Mouse (Mus musculus) heart, embryonic 11.5 days (tissue): ENCODE data around the gene Tcea3. TPM values are rescaled to one million over a fixed set of nuclear protein-coding genes. Genes with fewer than 3 reads are reported as not detected.
A peak's percentile ranks its signal among the peaks of the same experiment; 100 is the strongest.

ENCODE experiments used
- ATAC-seq: fragments of 200-750 bp; cut with Nextera tagmentation; replicated peaks from 2 replicates; pipeline ENCODE4 v1.8.0; 2017; ENCODE audit warnings: moderate library complexity; ENCODE audit not compliant: insufficient number of reproducible peaks, low FRiP score, low TSS enrichment
- H3K27ac ChIP-seq: fragments of 300-500 bp; sonication (generic); 2 replicates; pipeline ENCODE4 v1.5.1; 2014; ENCODE audit warnings: mild to moderate bottlenecking, low read depth, low read length
- H3K27me3 ChIP-seq: fragments of 300-500 bp; sonication (generic); 2 replicates; pipeline ENCODE4 v1.6.1; 2014; ENCODE audit warnings: mild to moderate bottlenecking, low read length, mixed read lengths; ENCODE audit not compliant: control insufficient read depth, insufficient read depth
- H3K36me3 ChIP-seq: fragments of 300-500 bp; sonication (generic); 2 replicates; pipeline ENCODE4 v1.6.1; 2014; ENCODE audit warnings: mild to moderate bottlenecking, low read length, moderate library complexity, mixed read lengths; ENCODE audit not compliant: control insufficient read depth, insufficient read depth
- H3K4me1 ChIP-seq: fragments of 300-500 bp; sonication (generic); 2 replicates; pipeline ENCODE4 v1.6.1; 2014; ENCODE audit warnings: low read length; ENCODE audit not compliant: control insufficient read depth, insufficient read depth
- H3K4me2 ChIP-seq: fragments of 300-500 bp; sonication (generic); 2 replicates; pipeline ENCODE4 v1.6.1; 2014; ENCODE audit warnings: mild to moderate bottlenecking, moderate library complexity
- H3K4me3 ChIP-seq: fragments of 300-500 bp; sonication (generic); 2 replicates; pipeline ENCODE4 v1.5.1; 2014; ENCODE audit warnings: low read depth, low read length
- H3K9ac ChIP-seq: fragments of 300-500 bp; sonication (generic); 2 replicates; pipeline ENCODE4 v1.6.1; 2014; ENCODE audit warnings: mild to moderate bottlenecking, low read depth, low read length, moderate library complexity
- H3K9me3 ChIP-seq: fragments of 300-500 bp; sonication (generic); replicated peaks from 2 replicates; pipeline ENCODE4 v1.6.1; 2016; ENCODE audit warnings: low read length; ENCODE audit not compliant: control insufficient read depth
- WGBS: fragments of 180-500 bp; shearing (Covaris S2); extraction: QIAGEN DNeasy Blood & Tissue Kit; methylation state at CpG from one replicate; pipeline ENCODE4 v1.1.7; 2014; ENCODE audit not compliant: insufficient replicate concordance; 5-methylcytosine and 5-hydroxymethylcytosine counted together
- polyA plus RNA-seq: library from polyadenylated mRNA; unstranded; fragments of >200 nt; fragmentation: Nextera tagmentation; extraction: Ambion mirVana; gene quantifications from 2 replicates; pipeline ENCODE4 v1.2.1, GENCODE M21; 2014

Gene Tcea3
- polyA plus RNA-seq: 56.4 and 56.7 TPM in 2 replicates

DNA sequence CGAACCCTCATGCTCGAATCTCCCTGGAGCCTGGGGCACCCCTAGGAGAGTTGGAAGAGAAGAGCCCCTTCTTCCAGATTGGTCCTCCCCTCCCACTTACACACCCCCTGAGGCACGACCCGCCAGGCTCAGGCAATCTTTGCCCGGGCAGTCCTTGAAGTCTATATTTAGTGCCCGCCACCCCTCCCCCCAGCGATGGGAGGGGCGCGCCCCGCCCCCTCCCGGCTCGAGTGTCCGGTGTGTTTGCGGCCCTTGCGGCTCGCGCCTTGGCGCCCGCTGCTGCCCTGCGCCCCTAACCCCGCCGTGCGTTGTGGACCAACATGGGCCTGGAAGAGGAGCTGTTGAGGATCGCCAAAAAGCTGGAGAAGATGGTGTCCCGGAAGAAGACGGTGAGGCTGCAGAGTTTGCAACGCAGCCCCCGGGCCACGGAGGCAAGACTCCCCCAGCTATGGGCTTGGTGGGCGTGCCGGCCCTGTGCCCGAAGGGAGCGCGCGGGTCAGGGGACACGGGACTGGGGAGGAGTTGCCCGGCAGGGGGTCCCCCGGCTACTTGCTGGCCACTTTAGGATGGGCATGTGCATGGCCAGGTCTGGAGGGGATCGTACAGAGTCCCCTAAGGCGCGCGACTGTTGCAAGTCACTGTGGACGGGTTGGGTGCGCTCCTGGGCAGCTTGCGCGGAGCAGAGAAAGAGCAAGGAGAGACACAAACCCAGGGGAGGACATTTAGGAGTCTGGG is at the start of gene Tcea3:
Tcea3 (plus strand) TSS at position 1 of the 735 bp plus-strand sequence.
- H3K27ac ChIP-seq: peak within 1 kb of the TSS; percentile 74

DNA sequence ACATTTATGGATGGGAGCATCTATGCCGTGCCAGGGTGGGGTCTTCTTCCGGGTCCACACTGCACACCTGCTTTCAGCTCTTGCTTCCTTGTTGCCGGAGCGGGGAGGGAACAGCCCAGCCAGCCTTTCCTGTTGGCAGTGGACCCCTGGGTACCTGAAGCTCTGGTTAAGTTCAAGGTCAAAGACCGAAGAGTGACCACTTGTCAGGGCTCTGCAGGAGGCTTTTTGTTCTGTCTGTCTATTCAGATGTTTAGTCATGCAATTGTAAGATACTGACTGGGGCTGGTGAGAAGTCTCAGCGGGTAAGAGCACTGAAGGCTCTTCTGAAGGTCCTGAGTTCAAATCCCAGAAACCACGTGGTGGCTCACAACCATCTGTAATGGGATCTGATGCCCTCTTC is 48.7 kb upstream of the Tcea3 start:
- peaks cover 16% of the 10 kb centered on the region for H3K4me1 ChIP-seq
- peaks cover 3% of the 10 kb centered on the region; the same call in 1 of the 2 replicates for H3K27me3 ChIP-seq
- no peaks in the 10 kb centered on the region for H3K36me3 ChIP-seq
- H3K9me3 ChIP-seq: no peaks in the 10 kb centered on the region
- no peak overlapping the region for H3K4me2 ChIP-seq
- WGBS: 75% methylated on average over 7 of the region's 7 CpGs
- H3K9ac ChIP-seq: no peak overlapping the region
- H3K4me3 ChIP-seq: no peak overlapping the region
- no peak for ATAC-seq
- H3K27ac ChIP-seq: no peak overlapping the region

More for the DNA sequence above, at the start of gene Tcea3:
- Histone ChIP-seq H3K27me3 (peaks cover 37% of the 10 kb centered on the region), H3K36me3 (no peaks in the 10 kb centered on the region), H3K9ac (peak within 1 kb of the TSS; percentile 69), H3K4me3 (peak within 1 kb of the TSS; percentile 46), H3K9me3 (no peaks in the 10 kb centered on the region), H3K4me1 (peaks cover 13% of the 10 kb centered on the region; the same call in 1 of the 2 replicates), H3K4me2 (peak within 1 kb of the TSS; percentile 66)
- WGBS: under 1% methylated on average over 46 of the region's 46 CpGs
- ATAC-seq: peak; percentile 43; the same call in 1 of the 2 replicates

DNA sequence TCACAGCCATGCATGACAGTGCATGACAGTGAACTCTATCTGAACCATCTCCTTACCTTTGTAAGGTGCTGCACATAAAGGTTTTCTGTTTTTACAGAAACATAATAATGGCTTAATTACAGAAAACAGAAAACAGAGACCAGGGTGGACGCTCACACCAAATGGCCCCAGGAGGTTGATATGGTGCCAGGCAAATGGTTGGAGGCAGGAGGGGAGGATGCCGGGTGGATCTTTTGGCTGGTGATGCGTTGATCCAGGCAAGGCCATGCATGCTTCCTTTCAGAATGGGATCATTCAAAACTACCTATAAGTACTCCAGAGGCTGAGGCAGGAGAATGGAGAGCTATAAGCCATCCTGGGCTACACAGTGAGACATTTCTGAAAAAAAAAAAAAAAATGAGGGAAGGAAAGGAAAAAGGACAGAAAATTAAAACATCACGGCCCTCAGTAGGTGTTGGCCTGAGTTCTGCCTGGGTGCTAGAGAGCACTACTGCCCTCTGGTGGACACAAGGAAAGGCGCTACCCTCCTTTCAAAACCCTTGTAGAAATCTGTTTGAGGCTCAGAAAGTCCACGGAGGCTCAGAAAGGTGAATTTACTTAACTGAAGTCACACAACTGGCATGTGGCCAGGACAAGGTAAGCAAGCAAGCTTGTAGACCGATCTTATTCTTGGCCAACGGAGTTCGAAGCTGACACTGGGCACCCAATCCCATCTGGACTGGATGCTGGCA is 47.8 kb upstream of the Tcea3 start:
- peaks cover 10% of the 10 kb centered on the region for H3K4me1 ChIP-seq

DNA sequence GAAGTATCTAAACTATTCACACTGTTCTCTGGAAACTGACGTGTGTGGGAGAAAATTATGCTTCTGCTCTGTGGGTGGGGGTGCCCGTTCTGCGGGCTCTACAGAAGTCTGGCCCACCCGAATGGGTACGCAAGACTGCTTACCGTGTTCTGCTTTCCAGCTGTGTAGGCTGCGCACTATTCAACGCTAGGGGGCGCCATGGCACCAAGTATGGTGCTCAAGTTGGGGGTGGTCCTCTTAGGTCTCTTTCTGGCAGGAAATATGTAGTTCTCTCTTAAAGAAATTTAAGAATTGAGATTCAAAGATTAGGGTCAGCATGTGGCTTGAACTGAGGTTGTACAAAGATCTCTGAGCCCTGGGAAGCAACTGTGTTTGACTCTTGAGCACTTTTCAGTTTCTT is 45.0 kb upstream of the Tcea3 start:
- Histone ChIP-seq H3K4me2 (no peak overlapping the region), H3K27ac (no peak overlapping the region), H3K27me3 (peaks cover 7% of the 10 kb centered on the region; the same call in 1 of the 2 replicates), H3K4me1 (peaks cover 6% of the 10 kb centered on the region; the same call in 1 of the 2 replicates), H3K4me3 (no peak overlapping the region), H3K36me3 (no peaks in the 10 kb centered on the region), H3K9ac (no peak overlapping the region), H3K9me3 (no peaks in the 10 kb centered on the region)
- 8% methylated on average over 9 of the region's 9 CpGs for WGBS
- ATAC-seq: no peak

More for the DNA sequence above, 47.8 kb upstream of the Tcea3 start:
- H3K4me3 ChIP-seq: no peak overlapping the region
- no peaks in the 10 kb centered on the region for H3K9me3 ChIP-seq
- 28% methylated on average over 9 of the region's 9 CpGs for WGBS
- H3K4me2 ChIP-seq: no peak overlapping the region
- H3K27me3 ChIP-seq: peaks cover 7% of the 10 kb centered on the region; the same call in 1 of the 2 replicates
- no peaks in the 10 kb centered on the region for H3K36me3 ChIP-seq
- ATAC-seq: no peak
- no peak overlapping the region for H3K9ac ChIP-seq
- H3K27ac ChIP-seq: no peak overlapping the region

DNA sequence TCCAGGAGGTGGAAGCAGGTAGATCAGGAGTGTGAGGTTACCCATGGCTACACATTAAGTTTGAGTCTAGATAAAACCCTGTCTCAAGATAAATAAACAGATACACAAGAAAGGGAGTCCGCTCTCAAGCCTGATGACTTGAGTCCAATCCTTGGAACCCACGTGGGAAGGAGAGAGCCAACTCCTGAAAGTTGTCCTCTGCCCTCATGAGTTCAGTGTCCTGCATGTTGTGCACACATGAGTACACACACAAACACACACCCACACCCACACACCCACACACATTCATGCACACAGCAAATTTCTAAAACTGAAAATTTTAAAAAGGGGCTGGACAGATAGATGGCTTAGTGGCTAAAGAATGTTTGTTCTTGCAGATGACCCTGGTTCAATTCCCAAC is 42.8 kb upstream of the Tcea3 start:
- ATAC-seq: no peak
- no peak overlapping the region for H3K9ac ChIP-seq
- H3K4me2 ChIP-seq: no peak overlapping the region
- H3K36me3 ChIP-seq: no peaks in the 10 kb centered on the region
- 77% methylated on average over 2 of the region's 2 CpGs for WGBS
- no peak overlapping the region for H3K4me3 ChIP-seq
- H3K9me3 ChIP-seq: no peaks in the 10 kb centered on the region
- H3K4me1 ChIP-seq: peaks cover 9% of the 10 kb centered on the region; the same call in 1 of the 2 replicates
- H3K27ac ChIP-seq: no peak overlapping the region
- peaks cover 7% of the 10 kb centered on the region; the same call in 1 of the 2 replicates for H3K27me3 ChIP-seq

DNA sequence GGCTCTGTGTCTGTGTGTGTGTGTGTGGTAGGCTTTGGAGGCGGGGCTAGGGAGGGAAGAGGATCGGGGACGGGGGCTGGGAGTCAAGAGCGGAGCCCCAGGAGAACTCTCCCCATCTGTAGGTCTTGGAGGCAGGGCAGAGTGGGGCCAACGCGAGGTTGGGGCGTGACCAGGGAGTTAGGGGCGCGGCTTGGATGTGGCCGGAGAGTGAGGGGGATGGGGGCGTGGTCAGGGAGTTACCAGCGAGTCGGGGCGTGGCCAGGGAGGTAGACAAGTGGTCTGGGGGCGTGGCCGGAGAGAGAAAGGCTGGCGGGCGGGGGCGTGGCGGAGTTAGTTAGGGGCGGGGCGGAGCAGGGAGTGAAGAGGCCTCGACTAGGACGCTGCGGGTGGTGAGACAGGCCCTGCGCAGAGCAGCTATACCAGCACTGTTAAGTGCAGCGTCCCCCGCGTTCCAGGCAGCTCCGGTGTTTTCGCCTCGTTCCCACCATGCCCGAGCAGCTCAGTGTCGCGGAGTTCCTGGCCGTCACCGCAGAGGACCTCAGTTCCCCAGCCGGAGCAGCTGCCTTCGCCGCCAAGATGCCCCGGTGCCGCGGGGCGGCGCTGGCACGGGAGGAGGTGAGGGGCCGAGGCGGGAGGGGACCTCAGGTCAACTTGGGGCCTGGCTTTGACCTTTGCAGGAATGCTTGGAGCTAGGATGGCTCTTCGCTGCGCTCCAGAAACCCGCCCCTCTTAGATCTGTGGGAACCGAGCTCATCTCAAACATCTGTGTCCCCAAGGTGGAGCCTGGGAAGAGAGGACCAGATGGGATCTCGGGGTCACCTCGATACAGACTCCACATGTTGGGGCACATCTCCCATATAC is 41.3 kb upstream of the Tcea3 start, which contains the start of gene Asap3:
Asap3 (plus strand) TSS at position 333 of the 861 bp plus-strand sequence.
- WGBS: under 1% methylated on average over 53 of the region's 54 CpGs
- Histone ChIP-seq H3K27ac (peak within 1 kb of the TSS; percentile 36; the same call in 1 of the 2 replicates), H3K36me3 (no peaks in the 10 kb centered on the region), H3K4me3 (peak within 1 kb of the TSS; percentile 62), H3K9ac (peak within 1 kb of the TSS; percentile 77), H3K4me2 (peak within 1 kb of the TSS; percentile 99), H3K27me3 (peaks cover 4% of the 10 kb centered on the region; the same call in 1 of the 2 replicates), H3K4me1 (peaks cover 9% of the 10 kb centered on the region; the same call in 1 of the 2 replicates), H3K9me3 (no peaks in the 10 kb centered on the region)
- ATAC-seq: peak; percentile 92

DNA sequence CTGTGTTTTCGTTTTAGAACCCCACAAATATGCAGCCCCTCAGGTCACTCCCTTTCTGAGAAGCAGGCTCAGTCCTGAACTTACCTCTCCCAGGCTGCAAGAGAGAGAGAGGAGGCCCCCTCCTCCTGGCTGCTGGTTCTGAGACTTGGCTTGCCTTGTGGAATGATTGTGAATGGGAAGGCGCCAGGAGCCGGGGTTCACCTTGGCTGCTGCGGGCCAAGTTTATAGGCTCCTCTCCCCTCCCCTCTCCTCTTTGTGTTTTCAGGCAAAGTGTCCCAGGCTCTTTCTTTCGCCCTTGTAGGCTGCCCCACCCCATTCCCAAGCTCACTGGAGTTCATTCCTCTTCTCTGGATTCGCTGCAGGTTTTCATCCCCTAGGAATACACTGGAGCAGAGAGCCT is 40.6 kb upstream of the Tcea3 start:
- Histone ChIP-seq H3K9me3 (no peaks in the 10 kb centered on the region), H3K4me1 (peaks cover 9% of the 10 kb centered on the region; the same call in 1 of the 2 replicates), H3K9ac (peak overlapping the region; percentile 77), H3K4me3 (peak overlapping the region; percentile 62), H3K27ac (no peak overlapping the region), H3K27me3 (peaks cover 4% of the 10 kb centered on the region; the same call in 1 of the 2 replicates), H3K36me3 (no peaks in the 10 kb centered on the region), H3K4me2 (peak overlapping the region; percentile 99)
- ATAC-seq: no peak
- 8% methylated on average over 6 of the region's 6 CpGs for WGBS

DNA sequence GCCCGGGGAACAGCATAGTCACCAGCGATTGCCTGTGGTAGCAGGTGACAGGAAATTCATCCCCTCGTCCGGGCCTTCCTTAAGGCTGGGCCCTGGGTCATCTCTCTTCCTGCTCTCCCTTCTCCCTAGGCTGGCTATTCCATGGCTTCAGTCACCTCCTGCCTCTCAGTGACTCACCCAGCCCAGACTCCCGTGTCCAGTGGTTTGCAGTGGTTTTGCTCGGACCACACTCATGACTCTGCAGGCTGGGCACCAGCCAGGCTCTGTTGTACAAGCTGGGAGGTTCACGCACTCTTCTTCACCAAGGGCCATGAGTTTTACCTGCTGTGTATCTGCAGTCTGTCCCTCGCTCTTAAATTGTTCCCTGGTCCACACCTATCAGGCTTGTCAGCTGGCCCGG is 36.6 kb upstream of the Tcea3 start:
- Histone ChIP-seq H3K4me3 (no peak overlapping the region), H3K27ac (no peak overlapping the region), H3K4me1 (peaks cover 9% of the 10 kb centered on the region; the same call in 1 of the 2 replicates), H3K9ac (no peak overlapping the region), H3K4me2 (no peak overlapping the region), H3K27me3 (no peaks in the 10 kb centered on the region), H3K9me3 (no peaks in the 10 kb centered on the region), H3K36me3 (no peaks in the 10 kb centered on the region)
- no peak for ATAC-seq
- 69% methylated on average over 9 of the region's 9 CpGs for WGBS
